Mouse (Mus musculus) B cell, adult 62 days (primary cell): Measurements from ENCODE around the gene Ndufs3. TPM values are rescaled to one million over a fixed set of nuclear protein-coding genes. Genes with fewer than 3 reads are reported as not detected.

Source experiments
- total RNA-seq: library from RNA; stranded (reverse); gene quantifications from 4 replicates; pipeline ENCODE4 v1.2.4, GENCODE M21; 2023

The Ndufs3 gene
- total RNA-seq = 126 to 153 TPM (median 135 TPM) in 4 replicates

DNA sequence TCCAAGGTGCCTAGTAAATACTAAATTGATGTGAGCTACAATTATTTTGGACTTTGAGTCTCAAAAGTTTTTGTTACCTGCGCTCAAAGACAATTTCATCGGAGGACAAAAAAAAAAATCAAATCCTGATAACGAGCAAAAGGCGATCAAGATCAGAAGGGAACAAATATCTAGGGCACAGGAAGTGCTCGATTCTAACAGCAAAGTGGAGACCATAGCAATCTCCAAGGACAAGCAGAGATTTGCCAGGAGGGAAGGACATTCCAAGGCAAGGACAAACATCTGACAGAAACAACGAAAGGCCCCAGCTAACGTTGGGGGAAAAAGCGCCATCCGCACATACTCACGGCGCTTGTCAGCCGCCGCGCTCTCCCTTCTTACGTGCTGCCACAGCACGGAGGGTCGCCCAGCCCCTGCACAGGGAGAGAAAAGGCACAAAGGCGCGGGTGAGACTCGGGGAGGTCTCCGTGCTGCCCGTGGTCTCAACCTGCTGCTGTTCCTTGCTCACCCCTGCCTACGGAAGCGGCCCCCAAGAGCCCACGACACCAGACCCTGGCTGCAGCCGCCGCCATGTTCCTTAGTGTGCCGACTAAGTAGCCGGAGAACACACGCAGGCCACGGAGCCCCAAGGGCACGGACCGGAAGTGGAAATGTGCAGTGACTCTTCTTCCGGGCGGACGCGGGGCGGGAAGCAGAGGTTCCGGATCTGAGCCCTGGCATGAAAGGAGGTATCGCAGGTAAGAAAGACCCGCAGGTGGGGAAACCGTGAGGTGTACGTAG, at the start of gene Ndufs3, which contains the start of gene Kbtbd4:
TSS of gene Ndufs3 (minus strand) at position 752 of the 780 bp plus-strand sequence.
TSS of gene Kbtbd4 (plus strand) at position 665 of the 780 bp plus-strand sequence.

DNA sequence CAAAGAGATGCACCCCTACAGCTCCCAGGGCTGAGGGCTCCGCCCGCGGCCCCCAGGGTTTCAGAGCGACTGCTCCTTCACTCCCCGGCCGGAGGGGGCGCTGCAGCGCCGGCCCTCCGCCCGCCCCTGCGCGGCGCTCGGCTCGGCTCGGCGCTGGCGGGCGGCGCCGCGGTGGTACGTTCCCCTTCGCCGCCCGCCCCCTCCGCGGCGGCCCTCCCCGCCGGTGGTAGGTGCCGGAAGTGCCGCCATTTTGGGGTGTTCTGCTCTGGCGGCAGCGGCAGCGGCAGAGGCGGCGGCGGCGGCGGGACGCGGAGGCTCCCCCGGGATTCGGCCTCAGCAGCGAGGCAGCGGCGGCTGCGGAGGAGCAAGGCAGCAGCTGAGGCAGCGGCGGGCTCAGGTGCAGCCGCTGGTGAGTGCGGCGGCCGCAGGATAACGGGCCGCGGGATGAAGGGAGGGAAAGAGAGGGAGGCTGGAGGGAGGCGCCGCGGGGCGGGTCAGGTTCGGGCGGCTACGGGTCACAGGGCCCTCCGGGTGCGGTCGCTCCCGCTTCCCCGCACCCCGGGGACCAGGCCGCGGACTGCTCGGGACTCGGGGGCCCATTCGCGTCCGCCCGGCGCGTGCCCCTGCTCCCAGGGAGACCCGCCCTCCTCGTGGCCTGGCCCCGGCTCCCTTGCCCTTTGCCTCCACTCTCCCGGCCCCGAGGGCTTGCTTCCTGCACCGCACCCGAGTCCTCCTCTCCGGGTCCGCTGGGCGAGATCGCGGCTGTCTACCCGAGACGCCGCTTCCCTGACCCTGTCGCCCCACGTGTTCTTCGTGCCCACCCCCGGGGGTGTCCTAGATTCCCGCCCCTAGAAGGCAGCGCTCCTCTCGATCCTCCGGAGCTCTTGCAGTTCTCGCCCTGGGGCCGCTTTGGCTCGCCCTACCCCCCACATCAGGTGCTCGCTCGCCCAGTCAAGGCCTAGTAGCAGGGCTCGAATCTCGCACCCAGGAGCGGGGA, 35.9 kb upstream of the Ndufs3 start, which contains the start of gene Celf1:
TSS of gene Celf1 (plus strand) at position 150 of the 997 bp plus-strand sequence.

DNA sequence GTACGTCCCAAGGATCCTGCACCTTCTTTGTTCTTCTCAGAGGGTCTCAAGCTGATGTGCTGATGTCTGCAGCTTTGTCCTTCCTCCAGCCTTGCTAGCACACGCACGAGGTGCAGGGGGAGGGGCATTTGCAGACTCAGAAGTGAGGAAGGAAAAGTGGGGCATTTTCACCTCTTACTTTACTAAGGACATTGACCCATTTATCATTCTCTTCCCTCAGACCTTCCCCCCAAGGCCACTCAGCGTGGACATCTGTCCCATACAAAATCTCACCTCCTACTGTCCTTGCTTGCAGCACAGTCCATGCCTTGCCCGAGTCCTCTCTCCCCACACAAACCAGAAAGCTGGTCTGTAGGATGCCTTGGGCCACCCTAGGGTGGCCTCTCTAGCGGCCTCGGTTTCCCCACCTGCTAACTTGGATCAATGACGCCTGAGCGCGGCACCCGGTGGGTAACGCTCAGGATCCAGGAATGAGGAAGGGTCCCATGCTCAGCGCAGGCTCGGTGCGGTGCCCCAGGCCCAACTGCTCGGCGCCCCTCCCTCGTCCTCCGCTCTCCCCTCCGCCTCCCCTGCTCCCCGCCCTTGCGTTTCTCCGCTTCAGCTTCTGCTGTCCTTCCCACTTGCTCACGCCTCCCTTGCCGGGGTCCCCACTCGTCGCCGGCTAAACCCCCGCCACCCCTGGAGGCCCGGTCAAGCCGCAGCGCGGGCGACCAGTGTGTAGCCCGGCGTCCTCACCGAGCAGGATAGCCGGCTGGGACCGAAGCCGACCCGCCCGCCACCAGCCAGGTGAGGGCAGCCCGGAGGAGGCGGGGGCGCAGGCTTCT, 19.2 kb downstream of the Ndufs3 start, which contains the start of gene C1qtnf4:
TSS of gene C1qtnf4 (plus strand) at position 643 of the 824 bp plus-strand sequence.

DNA sequence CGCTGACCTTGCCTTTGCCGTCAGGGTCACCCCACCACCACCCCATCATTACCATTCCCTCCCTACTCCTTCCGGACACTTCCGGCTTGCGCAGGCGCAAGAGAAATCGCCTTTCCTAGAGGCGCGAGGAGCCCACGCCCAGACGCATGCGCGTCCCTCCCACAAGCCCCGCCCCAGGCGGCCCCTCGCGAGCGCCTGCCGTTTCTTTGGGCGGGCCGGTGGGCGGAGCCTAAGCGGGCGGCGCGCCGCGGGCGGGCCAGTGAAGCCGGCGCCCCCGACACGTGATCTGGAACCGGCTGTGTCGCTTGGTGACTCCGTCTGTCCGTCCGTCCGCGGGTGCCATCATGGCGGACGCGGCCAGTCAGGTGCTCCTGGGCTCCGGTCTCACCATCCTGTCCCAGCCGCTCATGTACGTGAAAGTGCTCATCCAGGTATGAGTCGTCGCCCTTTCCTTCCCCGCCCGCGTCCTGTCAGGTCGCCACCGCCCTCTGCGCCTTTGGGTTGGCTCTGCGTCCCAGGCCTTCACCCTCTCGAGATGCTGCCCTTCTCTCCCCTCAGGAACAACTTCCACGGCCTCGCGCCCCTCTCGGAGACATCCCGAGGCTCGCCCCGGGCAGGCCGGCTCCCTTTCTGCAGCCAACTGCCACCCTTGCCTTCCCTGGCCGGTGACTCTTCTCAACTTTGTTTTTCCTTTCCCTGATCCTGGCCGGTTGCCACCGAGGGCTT, 57.5 kb downstream of the Ndufs3 start, which contains the start of gene Mtch2:
TSS of gene Mtch2 (plus strand) at position 201 of the 726 bp plus-strand sequence.

Other genes with a start within 250 kb of the Ndufs3 start
- 83.4 to 118 TPM (median 93.8 TPM) in 4 replicates for gene Nup160, start 227.6 kb downstream of the Ndufs3 start, total RNA-seq
- gene Fnbp4, start 159.5 kb downstream of the Ndufs3 start, total RNA-seq = 252 to 299 TPM (median 270 TPM) in 4 replicates
- not detected in 4 replicates for gene Agbl2, start 122.1 kb downstream of the Ndufs3 start, total RNA-seq
- gene Mtch2, start 57.7 kb downstream of the Ndufs3 start, total RNA-seq = 93.4 to 106 TPM (median 101 TPM) in 4 replicates
- gene C1qtnf4, start 19.0 kb downstream of the Ndufs3 start, total RNA-seq = 0.45 TPM in 1 of 4 replicates, not detected in the others
- gene Kbtbd4, start 87 bp downstream of the Ndufs3 start, total RNA-seq = 25.4 to 29.5 TPM (median 27.6 TPM) in 4 replicates
- gene Celf1, start 35.6 kb upstream of the Ndufs3 start, total RNA-seq = 70.0 to 88.9 TPM (median 82.2 TPM) in 4 replicates
- 0.57 to 0.58 TPM in 2 of 4 replicates, not detected in the others for gene Rapsn, start 130.8 kb upstream of the Ndufs3 start, total RNA-seq
- 106 to 119 TPM (median 112 TPM) in 4 replicates for gene Psmc3, start 149.2 kb upstream of the Ndufs3 start, total RNA-seq
- 20.1 to 27.0 TPM (median 22.7 TPM) in 4 replicates for gene Slc39a13, start 165.6 kb upstream of the Ndufs3 start, total RNA-seq
- gene Spi1, start 177.6 kb upstream of the Ndufs3 start, total RNA-seq = 94.6 to 123 TPM (median 103 TPM) in 4 replicates
- 1.5 to 1.9 TPM (median 1.7 TPM) in 4 replicates for gene Mybpc3, start 213.3 kb upstream of the Ndufs3 start, total RNA-seq